Mouse (Mus musculus): Measurements from ENCODE around the gene Hoxd12. TPM values are rescaled to one million over a fixed set of nuclear protein-coding genes. Genes with fewer than 3 reads are reported as not detected.

Gene Hoxd12
- total and polyA plus RNA-seq, 2 experiments from 2014 or later: not detected

DNA sequence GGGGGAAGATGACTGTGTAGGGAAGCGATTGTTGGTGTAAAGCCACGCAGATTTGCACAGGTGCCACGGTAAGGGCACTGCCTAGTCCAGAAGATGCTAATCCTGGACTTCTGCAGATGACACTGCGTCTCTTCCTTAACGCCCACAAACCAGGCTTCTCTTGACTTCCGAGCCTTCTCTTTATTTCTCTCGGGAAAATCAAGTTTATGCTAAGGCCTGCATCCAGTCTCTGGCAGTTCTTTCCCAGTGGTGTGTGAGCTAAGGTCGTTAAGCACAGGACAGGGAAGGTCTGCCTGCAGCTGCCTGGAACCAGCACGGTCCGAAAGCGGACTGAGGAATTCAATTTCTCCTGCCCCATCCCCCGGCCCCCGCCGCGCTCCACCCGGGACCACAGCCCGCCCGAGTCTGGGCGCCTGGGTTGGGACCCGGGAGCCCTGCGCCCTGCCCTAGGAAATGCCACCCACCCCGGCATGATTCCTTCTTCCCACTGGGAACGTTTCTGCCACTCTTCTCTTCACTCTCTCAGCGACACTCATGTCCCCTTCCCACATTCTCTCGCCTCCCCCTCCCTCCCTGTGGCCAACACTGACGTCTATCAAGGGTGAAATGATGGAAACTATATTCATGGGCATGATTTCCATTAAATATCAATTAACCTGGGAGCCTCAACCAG, 29.0 kb downstream of the Hoxd12 start:
- Histone ChIP-seq H3K4me3 (ENCODE audit: low read depth, low read length) (0 out of 2 replicates have a peak overlapping the region, but pooled peaks have one; percentile 52), H3K36me3 (replicated peaks; ENCODE audit: control insufficient read depth, insufficient read depth, low read length) (no peaks in the 10 kb centered on the region), H3K4me2 (ENCODE audit: low read depth, low read length) (no peak overlapping the region), H3K27me3 (ENCODE audit: control insufficient read depth, insufficient read depth, low read length) (peaks cover 98% of the 10 kb centered on the region), H3K9me3 (replicated peaks; ENCODE audit: control insufficient read depth, low read length) (no peaks in the 10 kb centered on the region), H3K9ac (replicated peaks; ENCODE audit: low read depth, low read length) (no peak overlapping the region), H3K27ac (ENCODE audit: low read depth) (no peak overlapping the region), H3K4me1 (ENCODE audit: control insufficient read depth, insufficient read depth) (no peaks in the 10 kb centered on the region)
- TF ChIP-seq CTCF (IDR thresholded peaks at IDR 0.05; ENCODE audit: low read depth) (no peak), EP300 (IDR thresholded peaks at IDR 0.05; ENCODE audit: low read depth) (no peak)
- 3% methylated on average over 26 of the region's 26 CpGs for WGBS
- no peak for ATAC-seq (ENCODE audit: insufficient read depth, low read depth)
- DNase-seq (ENCODE audit: low spot score): no peak

DNA sequence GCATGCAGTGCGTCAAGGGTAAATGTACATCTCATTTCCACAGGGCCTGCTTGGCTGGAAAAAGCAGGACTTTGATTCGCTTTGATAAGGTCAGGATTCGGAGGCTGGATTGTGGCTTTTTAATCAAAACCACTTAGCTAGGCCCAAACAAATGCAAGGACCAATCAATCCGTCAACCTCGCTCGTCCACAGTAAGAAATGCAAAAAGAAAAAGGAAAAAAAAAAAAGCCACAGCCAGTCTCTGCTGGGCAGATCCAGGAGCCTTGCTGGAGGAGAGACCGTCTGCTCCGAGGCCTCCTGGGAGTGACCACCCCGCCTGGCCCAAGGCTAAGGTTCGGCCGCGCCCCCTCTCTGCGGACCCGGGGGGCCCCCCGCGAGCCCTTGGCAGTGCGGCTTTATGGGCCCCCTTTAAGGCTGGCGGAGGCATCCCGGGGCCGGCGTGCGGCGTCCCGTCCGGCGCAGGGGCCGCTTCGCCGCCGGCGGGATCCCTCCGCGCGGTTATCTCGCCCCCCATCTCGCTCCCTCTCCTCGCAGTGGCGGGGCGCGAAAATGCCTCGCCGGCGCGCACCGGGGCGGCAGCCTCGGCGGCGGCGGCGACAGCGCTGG, 29.7 kb downstream of the Hoxd12 start, which contains the start of gene Hoxd8:
TSS of gene Hoxd8 (plus strand) at position 223 of the 606 bp plus-strand sequence.
- peaks cover 98% of the 10 kb centered on the region for H3K27me3 ChIP-seq (ENCODE audit: control insufficient read depth, insufficient read depth, low read length)
- H3K4me2 ChIP-seq (ENCODE audit: low read depth, low read length): peak within 1 kb of the TSS; percentile 72
- H3K27ac ChIP-seq (ENCODE audit: low read depth): peak within 1 kb of the TSS; percentile 7; the same call in 1 of the 2 replicates
- ATAC-seq (ENCODE audit: insufficient read depth, low read depth) (no peak), DNase-seq (ENCODE audit: low spot score) (no peak)
- no peaks in the 10 kb centered on the region for H3K36me3 ChIP-seq (replicated peaks; ENCODE audit: control insufficient read depth, insufficient read depth, low read length)
- H3K4me1 ChIP-seq (ENCODE audit: control insufficient read depth, insufficient read depth): no peaks in the 10 kb centered on the region
- H3K9ac ChIP-seq (replicated peaks; ENCODE audit: low read depth, low read length): peak within 1 kb of the TSS; percentile 39; the same call in 1 of the 2 replicates
- H3K9me3 ChIP-seq (replicated peaks; ENCODE audit: control insufficient read depth, low read length): no peaks in the 10 kb centered on the region
- peak within 1 kb of the TSS; percentile 52 for H3K4me3 ChIP-seq (ENCODE audit: low read depth, low read length)
- under 1% methylated on average over 42 of the region's 52 CpGs for WGBS
- TF ChIP-seq CTCF (IDR thresholded peaks at IDR 0.05; ENCODE audit: low read depth) (no peak), EP300 (IDR thresholded peaks at IDR 0.05; ENCODE audit: low read depth) (no peak)

DNA sequence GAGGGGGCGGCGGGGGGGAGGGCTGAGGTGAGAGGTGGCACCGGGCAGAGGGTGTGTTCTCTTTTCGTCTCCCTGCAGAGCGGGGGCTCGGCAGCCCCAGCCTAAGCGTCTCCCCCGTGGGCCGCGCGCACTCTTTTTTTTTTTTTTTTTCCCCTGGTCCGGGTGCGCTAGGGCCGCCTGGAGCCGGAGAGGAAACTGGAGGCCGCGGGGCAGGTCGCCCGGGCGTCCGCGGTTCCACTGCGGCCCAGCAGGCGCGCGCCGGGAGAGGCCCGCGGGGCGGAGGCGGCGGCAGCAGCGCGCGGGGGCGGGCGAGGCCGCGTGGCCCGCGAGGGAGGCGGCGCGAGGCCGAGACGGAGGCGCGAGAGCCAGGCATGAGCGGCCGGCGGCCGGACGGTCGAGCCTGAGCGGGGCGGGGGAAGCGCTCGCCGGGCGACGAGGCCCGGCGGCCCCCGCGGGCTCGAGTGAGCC, 30.2 kb downstream of the Hoxd12 start:
- Histone ChIP-seq H3K27ac (ENCODE audit: low read depth) (peak overlapping the region; percentile 7; the same call in 1 of the 2 replicates), H3K4me2 (ENCODE audit: low read depth, low read length) (peak overlapping the region; percentile 72), H3K4me1 (ENCODE audit: control insufficient read depth, insufficient read depth) (no peaks in the 10 kb centered on the region), H3K9me3 (replicated peaks; ENCODE audit: control insufficient read depth, low read length) (no peaks in the 10 kb centered on the region), H3K4me3 (ENCODE audit: low read depth, low read length) (peak overlapping the region; percentile 52), H3K27me3 (ENCODE audit: control insufficient read depth, insufficient read depth, low read length) (peaks cover 98% of the 10 kb centered on the region), H3K36me3 (replicated peaks; ENCODE audit: control insufficient read depth, insufficient read depth, low read length) (no peaks in the 10 kb centered on the region), H3K9ac (replicated peaks; ENCODE audit: low read depth, low read length) (peak overlapping the region; percentile 39; the same call in 1 of the 2 replicates)
- ATAC-seq (ENCODE audit: insufficient read depth, low read depth) (peak; percentile 12; the same call in 1 of the 2 replicates), DNase-seq (ENCODE audit: low spot score) (no peak)
- under 1% methylated on average over 51 of the region's 66 CpGs for WGBS
- TF ChIP-seq EP300 (IDR thresholded peaks at IDR 0.05; ENCODE audit: low read depth) (no peak), CTCF (IDR thresholded peaks at IDR 0.05; ENCODE audit: low read depth) (no peak)

DNA sequence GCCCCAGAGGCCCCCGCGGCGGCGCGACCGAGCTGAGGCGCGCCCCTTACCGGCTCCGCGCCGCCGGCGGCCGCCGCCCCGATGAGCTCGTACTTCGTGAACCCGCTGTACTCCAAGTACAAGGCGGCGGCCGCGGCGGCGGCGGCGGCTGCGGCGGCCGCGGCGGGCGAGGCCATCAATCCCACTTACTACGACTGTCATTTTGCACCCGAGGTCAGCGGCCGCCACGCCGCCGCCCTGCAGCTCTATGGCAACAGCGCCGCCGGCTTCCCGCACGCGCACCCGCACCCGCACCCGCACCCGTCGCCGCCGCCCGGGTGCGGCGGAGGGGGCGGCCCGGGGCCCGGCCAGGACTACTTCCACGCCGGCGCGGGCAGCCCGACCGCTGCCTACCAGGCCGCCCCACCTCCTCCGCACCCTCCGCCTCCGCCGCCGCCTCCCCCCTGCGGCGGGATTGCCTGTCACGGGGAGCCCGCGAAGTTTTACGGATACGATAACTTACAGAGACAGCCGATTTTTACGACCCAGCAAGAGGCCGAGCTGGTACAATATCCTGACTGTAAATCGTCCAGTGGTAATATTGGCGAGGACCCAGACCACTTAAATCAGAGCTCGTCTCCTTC, 30.8 kb downstream of the Hoxd12 start:
- TF ChIP-seq CTCF (IDR thresholded peaks at IDR 0.05; ENCODE audit: low read depth) (no peak), EP300 (IDR thresholded peaks at IDR 0.05; ENCODE audit: low read depth) (no peak)
- no peaks in the 10 kb centered on the region for H3K36me3 ChIP-seq (replicated peaks; ENCODE audit: control insufficient read depth, insufficient read depth, low read length)
- H3K9me3 ChIP-seq (replicated peaks; ENCODE audit: control insufficient read depth, low read length): no peaks in the 10 kb centered on the region
- WGBS: 3% methylated on average over 41 of the region's 85 CpGs
- DNase-seq (ENCODE audit: low spot score) (peak; percentile 5), ATAC-seq (ENCODE audit: insufficient read depth, low read depth) (peak; percentile 37; the same call in 1 of the 2 replicates)
- no peaks in the 10 kb centered on the region for H3K4me1 ChIP-seq (ENCODE audit: control insufficient read depth, insufficient read depth)
- H3K4me2 ChIP-seq (ENCODE audit: low read depth, low read length): peak overlapping the region; percentile 72
- peak overlapping the region; percentile 52 for H3K4me3 ChIP-seq (ENCODE audit: low read depth, low read length)
- H3K9ac ChIP-seq (replicated peaks; ENCODE audit: low read depth, low read length): peak overlapping the region; percentile 39; the same call in 1 of the 2 replicates
- H3K27me3 ChIP-seq (ENCODE audit: control insufficient read depth, insufficient read depth, low read length): peaks cover 98% of the 10 kb centered on the region
- peak overlapping the region; percentile 7; the same call in 1 of the 2 replicates for H3K27ac ChIP-seq (ENCODE audit: low read depth)

DNA sequence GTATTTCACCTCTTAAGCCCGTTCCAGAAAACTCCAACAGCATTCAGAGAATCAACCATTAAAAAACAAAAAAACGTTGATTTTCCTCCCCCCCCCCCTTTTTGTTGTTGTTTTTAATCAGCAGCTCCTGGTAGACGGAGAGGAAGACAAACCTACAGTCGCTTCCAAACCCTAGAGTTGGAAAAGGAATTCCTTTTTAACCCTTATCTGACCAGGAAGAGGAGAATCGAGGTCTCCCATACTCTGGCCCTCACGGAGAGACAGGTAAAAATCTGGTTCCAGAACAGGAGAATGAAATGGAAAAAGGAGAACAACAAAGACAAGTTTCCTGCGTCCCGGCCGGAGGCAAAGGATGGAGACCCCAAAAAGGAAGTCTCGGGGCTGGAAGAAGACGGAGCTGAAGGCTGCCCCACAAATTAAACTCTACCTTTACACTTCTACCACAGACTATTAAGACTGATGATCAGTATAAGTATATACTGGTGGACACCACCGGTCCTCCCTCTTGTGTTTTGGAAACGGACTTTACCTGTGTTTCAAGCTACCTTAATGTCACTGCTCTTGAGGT, 31.7 kb downstream of the Hoxd12 start:
- Histone ChIP-seq H3K4me3 (ENCODE audit: low read depth, low read length) (no peak overlapping the region), H3K36me3 (replicated peaks; ENCODE audit: control insufficient read depth, insufficient read depth, low read length) (no peaks in the 10 kb centered on the region), H3K9me3 (replicated peaks; ENCODE audit: control insufficient read depth, low read length) (no peaks in the 10 kb centered on the region), H3K4me2 (ENCODE audit: low read depth, low read length) (no peak overlapping the region), H3K27ac (ENCODE audit: low read depth) (no peak overlapping the region), H3K4me1 (ENCODE audit: control insufficient read depth, insufficient read depth) (no peaks in the 10 kb centered on the region), H3K27me3 (ENCODE audit: control insufficient read depth, insufficient read depth, low read length) (peaks cover 98% of the 10 kb centered on the region), H3K9ac (replicated peaks; ENCODE audit: low read depth, low read length) (no peak overlapping the region)
- ATAC-seq (ENCODE audit: insufficient read depth, low read depth) (no peak), DNase-seq (ENCODE audit: low spot score) (peak; percentile 4)
- no peak for TF ChIP-seq EP300 (IDR thresholded peaks at IDR 0.05; ENCODE audit: low read depth)
- TF ChIP-seq CTCF (IDR thresholded peaks at IDR 0.05; ENCODE audit: low read depth): no peak
- WGBS: 7% methylated on average over 13 of the region's 13 CpGs

All from heart, postnatal 0 days (tissue).